Mouse (Mus musculus): ENCODE data around the gene Tbx1.

Gene Tbx1

DNA sequence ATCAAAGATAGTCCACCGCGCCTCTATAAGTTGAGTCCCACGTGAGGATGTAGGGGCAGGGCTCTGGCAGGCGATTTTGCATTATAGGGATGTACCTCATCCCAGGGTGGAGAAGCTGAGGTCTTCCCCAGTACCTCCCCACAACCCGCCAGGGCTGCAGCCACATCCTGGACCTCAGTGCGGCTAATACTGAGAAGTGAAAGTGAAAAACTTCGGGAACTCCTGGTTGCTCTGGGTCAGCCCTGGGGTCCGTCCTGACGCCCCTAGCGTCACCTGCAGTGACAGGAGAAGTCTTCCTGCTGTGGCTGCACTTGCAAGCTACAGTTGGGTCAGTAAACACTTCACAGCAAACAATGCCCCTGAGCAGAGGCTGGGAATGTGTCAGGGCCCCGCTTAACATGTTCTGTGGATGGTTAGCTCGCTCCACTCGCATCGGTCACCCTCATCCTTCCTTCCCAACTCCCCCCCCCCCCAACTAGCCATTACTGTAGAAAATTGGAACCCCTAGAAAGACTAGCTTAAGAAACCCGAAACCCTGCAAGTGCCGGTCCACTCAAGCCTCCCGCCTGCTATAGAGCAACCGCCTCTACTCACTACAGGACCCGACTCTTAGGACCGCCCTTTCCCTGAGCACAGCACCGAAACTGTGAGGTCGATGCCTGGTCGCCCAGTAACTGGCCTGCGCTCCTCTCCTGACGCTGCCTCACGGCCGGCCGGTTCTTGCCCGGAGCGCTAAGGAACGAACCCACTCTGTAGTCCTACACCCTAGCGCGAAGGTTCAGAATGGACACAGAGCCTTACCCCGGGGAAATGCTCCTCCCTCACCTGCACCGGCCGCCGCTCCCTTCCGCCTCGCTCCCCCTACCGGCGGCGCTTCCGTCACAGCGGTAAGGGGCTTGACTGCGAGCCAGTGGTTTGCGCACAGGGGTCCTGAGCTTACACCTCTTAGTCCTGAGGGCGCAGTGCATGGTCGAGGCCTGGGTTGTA lies at the start of gene Tbx1:
TSS of gene Tbx1 (minus strand) at position 868 of the 987 bp plus-strand sequence.
- peak; percentile 48 to 50 for DNase-seq

DNA sequence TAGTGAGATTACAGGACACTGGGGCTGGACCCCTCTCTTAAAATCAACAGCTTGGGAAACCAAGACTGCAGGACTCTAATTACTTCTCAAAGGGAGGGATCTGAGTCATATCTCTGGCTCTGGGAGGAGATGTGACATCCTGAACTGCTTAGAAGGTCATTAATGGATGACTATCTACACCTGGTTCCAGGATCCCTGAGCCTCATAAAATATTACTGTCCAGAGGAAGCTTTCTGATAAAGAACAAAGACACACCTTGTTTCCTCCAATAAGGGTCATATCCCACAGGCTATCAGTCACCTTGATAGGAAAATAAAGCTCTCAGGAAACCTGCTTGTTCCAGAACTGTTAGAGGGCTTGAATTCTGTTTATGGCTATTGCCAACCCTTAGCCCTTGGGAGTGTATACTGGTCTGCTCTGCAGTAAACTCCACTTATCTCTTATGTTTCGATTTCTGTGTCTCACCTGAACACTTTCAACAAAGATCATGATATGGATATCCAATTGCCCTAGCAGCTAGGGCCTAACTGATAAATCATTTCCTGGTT lies 49.0 kb upstream of the Tbx1 start:
- DNase-seq = no peak

DNA sequence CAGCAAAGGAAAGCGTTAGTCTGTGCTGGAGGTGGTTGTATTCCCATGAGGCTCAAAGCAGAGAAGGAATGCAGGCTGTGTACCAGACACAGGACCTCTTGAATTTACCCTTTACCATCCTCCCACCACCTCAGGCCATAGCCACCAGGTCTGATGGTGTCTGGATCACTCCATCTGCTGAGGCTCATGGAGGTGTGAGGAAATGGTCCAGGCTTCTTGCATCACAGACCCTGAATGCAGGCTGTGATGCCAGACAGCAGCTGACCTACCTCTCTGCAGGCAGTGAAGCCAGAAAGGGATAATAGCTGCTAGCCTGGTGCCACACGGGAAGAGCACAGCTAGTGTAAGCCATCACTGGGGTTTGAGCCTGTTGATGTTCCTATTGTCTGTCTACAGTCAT lies 47.9 kb upstream of the Tbx1 start:
- DNase-seq = no peak

DNA sequence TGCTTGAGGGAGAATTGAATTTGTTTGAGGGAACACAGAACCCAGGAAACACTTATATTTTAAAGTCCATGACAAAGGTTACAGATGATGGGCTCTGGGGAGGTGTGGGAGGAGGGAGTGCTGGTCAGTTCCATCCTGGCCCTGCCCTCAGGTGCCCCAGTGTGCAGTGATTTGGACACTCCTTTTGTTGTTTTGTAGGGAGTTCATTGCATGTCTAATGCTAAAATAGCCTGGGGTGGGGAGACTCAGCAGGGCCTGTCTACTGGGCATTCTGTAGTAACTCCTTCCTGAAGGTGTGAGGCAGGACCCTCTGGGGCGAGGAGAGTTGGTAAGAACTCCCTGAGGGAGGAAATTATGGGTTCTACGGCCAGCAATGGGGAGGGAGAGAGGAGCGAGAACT lies 46.3 kb upstream of the Tbx1 start:
- DNase-seq = no peak

DNA sequence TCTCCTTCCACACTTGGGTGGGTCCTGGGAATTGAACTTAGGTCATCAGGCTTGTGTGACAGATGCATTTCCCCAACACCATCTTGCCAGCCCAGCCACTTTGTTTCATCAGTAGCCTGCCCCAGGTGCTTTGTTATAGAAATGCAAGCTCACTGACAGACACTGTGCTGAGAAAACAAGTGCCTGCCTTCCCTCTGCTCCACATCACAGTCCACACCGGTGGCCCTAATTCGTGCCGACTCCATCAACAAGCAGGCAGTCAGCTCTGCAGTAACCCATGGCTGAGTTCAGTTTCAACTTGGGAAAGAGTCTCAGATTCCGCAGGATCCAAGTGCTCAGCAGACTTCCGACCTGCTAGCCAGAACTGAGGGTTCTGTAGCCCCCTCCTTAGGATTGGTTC lies 45.9 kb upstream of the Tbx1 start:
- no peak for DNase-seq

DNA sequence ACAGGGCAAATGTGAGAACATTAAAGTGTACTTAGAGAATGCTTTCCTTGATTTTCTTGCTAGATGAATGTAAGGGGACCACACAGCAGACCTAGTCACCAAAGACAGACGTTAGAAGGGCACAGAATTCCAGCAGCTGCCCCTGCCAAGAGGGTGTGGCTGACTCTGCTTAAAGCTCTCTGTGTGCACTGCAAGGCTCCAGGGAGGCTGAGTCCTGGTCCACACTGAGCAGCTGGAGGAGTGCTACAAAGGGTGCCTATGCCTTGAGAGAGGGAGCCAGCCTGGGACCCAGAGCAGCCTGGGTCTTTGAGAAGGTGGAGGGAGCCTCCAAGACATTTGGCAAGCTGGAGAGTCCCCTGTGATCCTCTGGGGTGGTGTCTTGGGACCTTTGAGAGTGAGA lies 42.9 kb upstream of the Tbx1 start:
- DNase-seq = no peak

DNA sequence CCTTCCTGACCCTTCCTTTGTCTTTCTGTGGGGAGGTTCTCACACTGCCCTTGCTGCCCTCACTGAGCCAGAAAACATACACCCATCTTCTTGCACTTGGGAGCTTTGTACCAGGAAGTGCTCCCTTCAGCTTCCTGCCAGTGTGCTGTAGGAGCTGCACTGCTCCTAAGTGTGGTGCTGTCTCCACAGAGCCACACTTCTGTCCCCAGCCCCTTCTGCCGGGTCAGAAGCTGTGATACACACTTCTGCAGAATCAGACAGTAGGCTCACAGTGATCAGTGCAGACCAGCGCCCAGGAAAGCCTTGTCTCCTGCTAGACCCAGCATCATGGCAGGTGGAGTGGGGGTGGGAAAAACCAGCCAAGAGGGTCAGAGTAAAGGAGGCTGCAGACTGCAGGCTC lies 42.3 kb upstream of the Tbx1 start:
- no peak for DNase-seq

DNA sequence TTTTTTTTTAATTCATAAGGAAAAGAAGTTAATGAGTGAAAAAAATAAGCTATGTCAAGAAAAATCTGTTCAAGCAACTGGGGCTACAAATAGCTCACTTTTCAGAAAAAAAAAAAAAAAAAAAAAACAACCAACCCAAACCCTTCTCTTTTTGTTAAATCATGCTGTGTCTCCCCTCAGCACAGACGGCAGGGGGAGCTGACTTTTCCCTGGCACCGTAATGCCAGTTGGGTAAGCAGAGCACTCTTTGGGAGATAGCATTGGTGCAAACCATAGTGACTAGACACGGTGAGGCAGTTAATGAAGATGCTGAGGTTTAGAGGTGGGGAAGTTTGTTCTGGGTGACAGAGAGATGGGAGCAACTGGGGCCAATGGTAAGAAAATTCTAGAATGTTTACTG lies 41.6 kb upstream of the Tbx1 start:
- no peak for DNase-seq

DNA sequence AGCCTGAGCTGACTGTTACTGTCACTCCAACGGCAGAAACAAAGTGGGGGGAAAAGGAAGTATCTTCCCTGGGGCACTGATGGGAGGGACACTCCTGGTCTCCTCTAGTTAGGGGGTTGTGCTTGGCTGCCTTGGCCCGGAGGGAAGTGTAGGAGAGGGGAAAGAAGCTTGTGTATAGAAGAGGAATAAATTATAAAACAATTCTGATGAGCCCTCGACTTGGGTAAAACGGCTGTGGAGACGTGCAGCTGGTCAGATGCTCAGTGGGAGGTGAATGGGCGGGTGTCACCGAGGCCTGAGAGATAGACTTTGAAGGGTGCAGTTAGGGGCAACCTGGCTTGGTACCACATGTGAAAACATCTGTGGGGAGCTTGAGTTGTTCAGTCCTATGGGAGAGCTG lies 40.7 kb upstream of the Tbx1 start:
- no peak for DNase-seq

DNA sequence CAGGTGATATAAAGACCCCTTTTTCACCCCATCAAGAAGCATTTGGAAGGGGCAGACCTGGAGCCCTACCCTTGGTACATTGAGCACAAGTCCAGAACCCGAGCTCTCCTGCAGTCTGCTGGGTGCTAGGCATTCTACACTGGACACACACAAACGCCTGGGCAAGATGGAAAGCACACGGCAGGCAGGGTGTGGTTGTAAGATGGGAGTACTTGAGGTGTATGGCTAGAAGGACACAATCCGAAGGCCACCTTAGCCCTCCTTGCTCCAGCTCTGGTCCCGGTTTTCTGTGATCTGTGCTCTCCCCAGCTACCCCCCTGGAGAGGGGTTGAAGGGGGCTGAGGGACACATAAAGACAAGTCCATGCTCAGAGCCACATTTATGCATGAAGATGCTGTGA lies 39.8 kb upstream of the Tbx1 start:
- no peak for DNase-seq

DNA sequence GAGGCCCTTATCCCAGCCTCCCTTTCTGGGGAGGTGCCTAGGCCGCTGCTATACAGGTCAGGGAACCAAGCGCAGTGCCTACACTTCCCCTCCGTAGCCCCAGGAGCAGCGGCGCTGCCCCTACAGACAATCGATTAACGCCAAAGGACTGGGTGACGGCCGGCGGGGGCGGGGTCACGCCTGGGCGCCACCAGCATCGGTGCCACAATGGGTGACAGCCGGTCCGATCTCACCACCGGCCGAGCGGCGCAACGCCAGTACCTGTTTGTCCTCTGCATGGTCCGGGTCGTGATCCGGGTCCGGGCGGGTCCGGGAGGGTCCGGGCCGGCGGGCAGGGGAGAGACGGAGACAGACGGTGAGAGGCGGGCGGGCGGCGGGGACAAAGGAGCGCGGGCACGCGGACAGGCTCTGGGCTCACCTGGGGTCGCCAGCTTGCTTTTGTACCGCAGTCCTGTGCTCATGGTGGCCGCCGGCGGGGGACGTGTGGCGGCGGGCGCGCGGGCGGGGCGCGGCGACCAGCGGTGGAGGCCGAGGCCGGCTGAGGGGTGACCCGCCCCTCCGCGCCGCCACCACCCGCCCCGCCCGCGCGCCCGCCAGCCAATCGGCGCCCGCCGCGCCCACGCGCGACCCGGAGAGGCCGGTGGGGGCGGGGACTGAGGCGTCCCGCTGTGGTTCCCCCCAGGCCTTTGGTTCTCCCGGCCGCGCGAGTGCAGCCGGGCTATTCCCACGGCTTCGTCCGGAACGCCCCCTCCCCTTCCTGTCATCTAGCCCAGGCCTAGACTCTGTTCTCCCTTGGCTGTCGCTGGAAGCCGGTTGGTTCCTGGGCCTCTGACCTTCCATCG lies 39.1 kb upstream of the Tbx1 start, which contains the start of gene Sept5:
TSS of gene Sept5 (minus strand) at position 565 of the 842 bp plus-strand sequence.
- peak in 1 of 2 experiments; percentile 29 for DNase-seq

DNA sequence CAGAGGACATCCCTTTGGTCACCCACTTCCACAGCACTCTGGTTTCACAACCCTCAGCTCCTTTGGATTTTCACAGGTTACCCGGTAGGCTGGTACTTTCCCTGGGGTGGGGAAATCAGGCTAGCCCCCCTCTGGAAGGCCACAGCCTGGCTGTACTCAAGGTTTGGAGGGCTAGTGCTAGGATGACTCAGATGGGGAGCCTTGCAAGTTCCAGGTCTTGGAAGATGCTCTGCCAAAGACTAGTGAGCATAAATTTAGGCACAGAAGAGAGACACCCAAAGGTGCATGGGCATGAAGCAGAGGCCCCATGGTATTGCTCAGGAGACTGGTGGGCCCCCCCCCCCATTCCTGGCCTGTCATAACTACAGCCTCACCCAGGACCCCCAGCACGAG lies 38.5 kb upstream of the Tbx1 start:
- DNase-seq = no peak

DNA sequence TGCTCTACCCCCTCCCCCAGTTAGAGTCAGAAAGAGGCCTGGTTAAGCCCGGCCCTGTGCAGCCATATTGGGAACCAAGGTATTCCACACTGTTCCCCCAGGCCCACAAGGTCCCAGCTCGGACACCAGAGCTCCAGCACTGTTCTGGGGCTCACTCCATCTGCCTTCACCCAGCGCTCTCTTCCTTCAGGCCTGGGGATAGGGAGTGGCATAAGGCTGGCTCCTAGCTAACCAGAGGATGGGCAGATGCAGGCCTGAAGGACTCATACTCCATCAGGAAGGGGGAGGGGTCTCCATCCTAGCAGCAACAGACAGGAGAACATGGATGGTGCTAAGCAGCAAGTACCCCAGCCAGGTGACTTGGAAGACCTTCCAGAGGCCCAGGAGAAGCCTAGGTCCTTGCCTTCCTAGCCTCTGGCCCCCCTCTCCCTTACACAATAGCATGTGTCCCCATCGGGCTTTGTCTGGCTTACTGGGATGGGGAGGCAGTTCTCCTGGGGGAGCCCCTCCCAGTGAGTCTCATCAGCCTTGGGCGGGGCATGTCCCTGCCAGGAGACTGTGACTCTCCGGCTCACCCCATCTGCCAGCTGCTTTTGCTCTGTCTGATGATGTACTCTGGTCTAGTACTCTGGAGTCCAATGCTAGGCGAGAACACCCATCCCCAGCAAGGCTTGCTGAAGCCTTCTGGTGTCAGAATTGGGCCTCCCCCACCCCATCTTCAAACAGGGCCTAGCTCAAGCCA lies 37.9 kb upstream of the Tbx1 start:
- no peak for DNase-seq

DNA sequence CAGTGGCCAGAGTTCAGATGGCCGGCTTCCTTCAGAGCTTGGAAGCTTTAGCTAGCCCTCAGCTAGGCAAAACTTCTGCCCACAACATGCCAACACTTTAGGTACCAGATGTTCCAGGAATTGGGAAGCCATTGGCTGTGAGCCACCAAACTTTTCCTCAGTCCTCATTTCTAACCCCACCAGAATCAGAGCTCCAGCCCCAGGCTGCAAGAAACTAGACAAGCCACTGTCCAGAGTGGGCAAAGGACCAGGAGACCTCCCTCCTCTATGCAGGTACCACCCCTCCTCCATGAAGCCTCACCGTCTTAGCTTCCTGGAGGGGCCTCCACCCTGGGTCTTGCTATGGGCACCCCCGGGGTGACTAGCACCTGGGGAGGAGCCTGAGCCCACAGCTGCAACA lies 36.7 kb upstream of the Tbx1 start:
- DNase-seq = no peak

DNA sequence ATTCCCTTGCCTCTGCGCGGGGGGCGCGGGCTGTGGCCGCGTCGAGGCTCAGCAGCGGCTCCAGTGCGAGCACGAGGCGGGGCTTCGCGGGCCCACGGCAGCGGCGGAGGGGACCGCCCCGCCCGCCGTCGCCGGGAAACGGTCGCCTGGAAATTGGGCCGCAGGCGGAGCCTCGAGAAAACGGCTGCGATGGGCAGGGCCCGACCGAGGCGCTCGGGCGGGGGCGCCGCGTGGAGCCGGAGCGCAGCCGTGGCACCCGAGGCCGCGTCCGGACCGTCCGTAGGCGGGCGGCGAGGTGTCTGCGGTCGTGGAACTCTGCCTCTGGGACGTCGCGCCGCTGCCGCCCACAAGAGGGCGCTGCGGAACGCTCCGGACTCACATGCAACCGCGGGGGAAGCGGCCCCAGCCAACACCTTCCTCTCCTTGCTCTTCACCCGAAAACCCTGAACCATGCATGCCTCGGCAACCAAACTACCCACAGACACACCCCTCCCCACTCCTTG lies 36.0 kb upstream of the Tbx1 start, which contains the start of gene Gm49601:
TSS of gene Gm49601 (minus strand) at position 52 of the 503 bp plus-strand sequence.
- peak; percentile 85 to 88 for DNase-seq

DNA sequence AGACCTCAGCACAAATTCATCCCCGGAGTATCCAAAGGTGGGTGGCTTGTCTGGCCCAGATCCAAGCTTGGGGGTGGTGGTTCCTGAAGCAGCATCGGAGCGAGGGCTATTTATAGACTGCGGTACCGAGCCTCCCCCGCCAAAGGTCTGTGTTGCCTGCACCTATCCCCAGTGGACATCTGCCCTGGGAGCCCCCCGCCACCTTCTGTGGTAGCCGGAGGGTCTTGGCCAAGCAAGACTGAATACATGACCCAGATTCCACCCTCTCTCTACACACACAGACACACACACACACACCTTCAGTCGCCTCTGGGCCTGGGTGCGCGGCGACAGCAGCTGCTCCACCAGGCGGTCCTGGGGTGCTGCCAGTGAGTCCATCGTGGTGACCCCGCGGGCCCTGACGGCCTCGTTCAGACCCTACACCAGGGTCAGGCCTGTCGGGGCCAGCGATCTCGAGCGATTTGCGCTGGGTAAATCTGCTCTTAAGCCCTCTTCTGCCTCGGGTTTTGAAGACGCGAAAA lies 35.4 kb upstream of the Tbx1 start:
- DNase-seq = no peak

DNA sequence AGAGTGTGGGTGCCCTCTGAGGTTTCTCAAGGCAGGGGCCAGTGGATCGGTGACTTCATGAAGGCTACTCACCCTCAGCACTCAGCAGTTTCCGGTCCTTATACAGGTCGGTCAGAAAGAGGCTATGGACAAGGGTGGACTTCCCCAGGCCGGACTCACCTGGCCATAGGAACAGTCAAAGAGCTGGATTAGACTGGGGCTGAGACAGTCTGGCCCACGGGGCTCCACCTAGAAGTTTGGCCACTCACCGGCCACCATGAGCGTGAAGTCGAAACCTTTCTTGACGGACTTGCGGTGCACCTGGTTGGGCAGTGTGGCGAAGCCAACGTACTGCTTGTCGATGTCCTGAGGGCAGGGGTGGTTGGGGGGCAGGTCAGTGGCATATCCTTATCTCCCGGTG lies 34.6 kb upstream of the Tbx1 start:
- no peak for DNase-seq

DNA sequence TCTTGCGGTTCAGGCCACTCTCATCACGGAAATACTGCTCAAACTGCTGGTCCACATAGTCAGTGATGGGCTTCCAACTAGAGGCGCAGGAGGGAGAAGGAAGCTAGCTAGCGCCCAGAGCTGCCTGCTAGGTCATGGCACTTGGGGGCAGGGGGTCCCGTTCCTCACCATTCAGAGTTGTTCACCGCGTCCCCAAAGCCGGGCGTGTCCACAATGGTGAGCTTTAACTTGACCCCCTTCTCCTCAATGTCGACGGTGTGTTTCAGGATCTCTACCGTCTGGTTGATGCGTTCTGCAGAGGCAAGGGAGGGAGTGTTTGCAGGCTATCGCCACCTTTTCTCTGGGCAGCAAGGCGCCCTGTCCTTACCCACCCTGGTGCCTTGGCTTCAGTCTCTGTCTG lies 34.2 kb upstream of the Tbx1 start:
- DNase-seq = no peak

DNA sequence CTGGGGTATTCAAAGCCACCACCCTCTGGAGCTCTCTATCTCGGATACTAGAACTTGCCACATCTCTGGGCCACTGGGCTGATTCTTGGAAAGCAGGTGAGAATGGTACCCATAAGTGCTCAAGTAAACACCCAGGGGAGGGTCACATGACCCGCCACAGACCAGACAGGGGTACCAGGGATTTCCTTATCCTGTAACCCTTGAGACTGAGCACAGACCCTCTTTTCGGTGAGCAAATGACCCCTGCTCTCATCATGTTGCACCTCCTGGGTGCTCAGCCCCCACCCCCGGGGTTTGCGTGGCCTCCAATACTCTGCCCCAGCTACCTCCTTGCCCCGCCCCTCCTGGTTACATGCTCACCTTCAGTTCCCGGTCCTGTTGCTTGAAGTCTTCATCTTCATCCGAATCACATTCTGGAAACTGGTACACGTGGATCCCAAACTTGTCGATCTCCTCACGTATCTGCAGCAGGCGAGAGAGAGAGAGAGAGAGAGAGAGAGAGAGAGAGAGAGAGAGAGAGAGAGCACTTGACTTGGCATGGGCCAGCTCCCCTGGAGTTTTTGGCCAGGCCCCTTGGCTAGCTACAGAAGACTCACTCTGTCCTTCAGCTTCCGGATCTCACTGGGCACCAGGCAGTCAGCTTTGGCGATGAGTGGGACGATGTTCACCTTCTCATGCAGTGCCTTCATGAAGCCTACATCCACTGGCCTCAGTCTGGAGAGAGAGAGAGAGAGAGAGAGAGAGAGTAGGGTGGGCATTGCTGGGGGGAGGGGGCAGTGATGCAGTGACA lies 33.5 kb upstream of the Tbx1 start:
- no peak for DNase-seq

DNA sequence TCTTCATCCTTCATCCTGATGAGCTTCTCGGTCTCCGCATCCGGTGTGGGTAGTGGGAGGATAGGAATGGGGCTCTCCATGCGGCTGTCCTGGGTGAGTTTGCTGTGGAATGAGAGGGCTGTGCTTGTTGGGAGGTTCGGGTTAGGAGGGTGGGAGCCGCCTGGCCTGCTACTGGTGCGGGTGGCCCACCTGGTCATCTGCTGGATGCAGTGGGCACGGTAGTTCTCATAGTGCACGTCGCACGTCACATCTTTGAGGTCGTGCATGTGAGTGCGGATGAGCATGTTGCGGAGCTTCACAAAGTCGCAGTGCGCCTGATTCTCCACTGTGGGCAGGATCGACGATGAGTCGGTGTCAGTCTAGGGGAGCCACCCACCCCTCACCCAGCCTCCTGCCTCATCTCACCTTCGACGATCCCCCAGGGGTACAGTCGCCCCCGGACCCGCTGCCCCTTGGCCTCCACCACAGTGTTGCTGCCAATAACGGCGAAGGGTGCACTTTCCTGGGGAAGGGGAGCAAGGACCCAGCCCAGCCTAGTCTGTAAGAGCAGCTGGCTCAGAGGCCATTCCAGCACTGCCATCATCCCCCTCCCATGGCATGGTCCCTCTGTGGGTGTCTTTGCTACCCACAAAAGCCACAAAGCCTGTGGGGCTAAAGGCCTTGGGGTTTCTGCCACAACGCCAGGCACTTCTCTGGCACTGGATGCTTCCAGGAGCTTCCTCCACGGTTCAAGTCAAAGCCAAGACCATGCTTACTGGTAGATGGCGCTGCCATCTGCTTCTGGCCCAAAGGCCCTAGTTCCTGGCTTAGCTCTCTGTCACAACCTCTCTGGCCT lies 32.7 kb upstream of the Tbx1 start:
- no peak for DNase-seq

All from B cell, adult 2 months (primary cell).